Mouse (Mus musculus) megakaryocyte, adult 5-6 weeks (primary cell): ENCODE results near the gene Lrrc8b. TPM values are rescaled to one million over a fixed set of nuclear protein-coding genes. Genes with fewer than 3 reads are reported as not detected.

ENCODE experiments used
- ATAC-seq: 2 replicates; pipeline ENCODE4 v1.8.0; 2016; ENCODE audit warnings: mild to moderate bottlenecking, inconsistent platforms; ENCODE audit not compliant: poor library complexity, severe bottlenecking
- total RNA-seq, 2 experiments: library from RNA; stranded (forward) in 1 of 2; stranded (reverse) in 1 of 2; fragments of 153-499, 151-499 nt in 1 of 2; fragments of 221-1000, 200-1000 nt in 1 of 2; gene quantifications; 2 replicates each; pipeline versions ENCODE4 v1.2.3 to v1.2.4; 2015 to 2017

Gene Lrrc8b
- total RNA-seq, 2 experiments from 2014 or later: 9.6 to 23.7 TPM

DNA sequence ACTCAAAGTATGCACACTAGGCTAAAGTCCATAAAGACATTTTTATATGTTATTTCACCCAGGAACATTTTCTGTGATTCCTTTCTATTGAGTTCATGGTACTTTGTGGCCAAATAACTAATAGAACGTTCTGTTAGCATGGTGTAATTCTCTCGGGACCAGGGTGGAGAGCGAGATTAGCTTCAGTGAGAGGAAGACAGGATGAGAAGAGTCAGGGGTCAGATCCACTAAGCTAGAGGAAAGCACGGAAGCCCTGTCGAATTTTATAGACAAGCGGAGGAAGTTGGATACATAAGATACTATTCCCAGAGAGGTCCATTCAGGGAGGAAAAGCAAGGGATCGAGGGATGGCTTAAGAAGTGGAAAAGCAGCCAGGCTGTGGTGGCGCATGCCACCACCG, 62.0 kb downstream of the Lrrc8b start:
- ATAC-seq: no peak

DNA sequence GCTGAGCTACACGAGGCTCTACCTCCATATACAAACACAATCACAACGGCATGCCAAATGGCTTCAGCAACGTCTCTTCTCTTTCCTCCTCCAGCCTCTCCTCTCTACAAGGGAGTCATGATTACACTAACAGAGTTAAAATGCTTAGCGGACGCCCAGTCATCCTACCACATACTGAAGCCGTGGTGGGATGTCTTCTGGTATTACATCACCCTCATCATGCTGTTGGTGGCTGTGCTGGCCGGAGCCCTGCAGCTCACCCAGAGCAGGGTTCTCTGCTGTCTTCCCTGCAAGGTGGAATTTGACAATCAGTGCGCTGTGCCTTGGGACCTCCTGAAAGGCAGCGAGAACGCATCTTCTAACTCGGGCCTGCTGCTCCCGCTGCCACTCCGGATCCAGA, 64.1 kb downstream of the Lrrc8b start:
- ATAC-seq: no peak

DNA sequence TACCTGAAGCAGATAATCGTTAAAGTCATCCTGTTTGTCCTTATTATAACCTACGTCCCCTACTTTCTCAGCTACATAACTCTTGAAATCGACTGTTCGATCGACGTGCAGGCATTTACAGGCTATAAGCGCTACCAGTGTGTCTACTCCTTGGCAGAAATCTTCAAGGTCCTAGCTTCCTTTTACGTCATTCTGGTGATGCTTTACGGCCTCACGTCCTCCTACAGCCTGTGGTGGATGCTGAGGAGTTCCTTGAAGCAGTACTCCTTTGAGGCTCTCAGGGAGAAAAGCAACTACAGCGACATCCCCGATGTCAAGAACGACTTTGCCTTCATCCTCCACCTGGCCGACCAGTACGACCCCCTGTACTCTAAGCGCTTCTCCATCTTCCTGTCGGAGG, 65.0 kb downstream of the Lrrc8b start:
- no peak for ATAC-seq

DNA sequence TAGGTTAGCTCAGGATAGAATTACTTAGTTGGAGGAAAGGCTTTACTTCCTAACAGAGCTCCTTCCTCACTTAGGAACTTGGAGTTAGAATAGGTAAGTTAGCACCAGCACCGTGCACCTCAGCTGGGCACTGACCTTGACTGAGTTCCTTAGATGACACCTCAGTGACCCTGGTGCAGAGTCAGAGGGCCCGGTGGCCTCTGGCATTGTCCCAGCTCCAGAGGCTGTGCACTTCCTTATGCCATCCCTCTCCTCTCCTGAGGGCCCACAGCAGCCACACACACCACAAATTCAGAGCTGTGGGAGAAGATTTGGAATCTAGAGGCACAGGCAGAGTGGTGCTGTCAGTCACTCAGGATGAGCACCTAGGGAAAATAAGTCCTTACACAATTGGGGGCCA, 68.1 kb downstream of the Lrrc8b start:
- ATAC-seq: no peak

DNA sequence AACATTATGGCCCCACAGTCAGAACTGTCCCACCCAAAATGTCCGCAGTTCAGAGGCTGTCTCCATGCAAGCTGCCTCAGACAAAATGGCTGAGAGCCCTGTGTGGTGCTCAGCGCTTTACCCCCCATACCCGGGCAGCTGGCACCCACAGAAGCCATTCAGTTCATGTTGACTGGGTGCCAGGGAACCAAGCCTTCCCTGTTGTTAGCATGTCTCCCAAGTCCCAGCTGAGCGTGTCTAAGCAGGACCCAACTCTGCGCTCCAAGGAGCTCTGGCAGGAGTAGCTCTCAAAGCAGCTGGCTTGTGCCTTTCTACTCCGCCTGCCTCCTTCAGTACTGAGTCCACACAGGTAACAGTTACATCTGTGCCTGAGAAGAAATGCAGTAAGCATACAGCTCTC, 68.7 kb downstream of the Lrrc8b start:
- ATAC-seq: no peak

DNA sequence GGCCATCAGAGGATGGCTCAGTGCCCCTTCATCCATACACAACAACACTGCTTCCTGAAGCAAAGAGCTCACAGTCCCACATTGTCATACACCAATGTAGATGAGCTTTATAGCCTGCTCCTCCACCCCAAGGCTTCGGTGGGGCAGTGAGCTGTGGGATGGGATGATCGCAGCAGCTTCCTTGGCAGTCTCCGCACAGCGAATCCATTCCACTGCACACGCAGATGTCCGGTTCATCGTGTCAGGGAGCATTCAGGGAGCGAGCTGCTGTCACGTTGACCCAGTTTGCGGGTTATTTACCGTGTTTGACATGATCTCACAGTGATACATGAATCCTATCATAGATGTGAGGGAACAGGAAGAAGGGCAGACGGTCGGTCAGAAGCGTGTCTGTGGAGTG, 69.3 kb downstream of the Lrrc8b start:
- ATAC-seq: no peak

DNA sequence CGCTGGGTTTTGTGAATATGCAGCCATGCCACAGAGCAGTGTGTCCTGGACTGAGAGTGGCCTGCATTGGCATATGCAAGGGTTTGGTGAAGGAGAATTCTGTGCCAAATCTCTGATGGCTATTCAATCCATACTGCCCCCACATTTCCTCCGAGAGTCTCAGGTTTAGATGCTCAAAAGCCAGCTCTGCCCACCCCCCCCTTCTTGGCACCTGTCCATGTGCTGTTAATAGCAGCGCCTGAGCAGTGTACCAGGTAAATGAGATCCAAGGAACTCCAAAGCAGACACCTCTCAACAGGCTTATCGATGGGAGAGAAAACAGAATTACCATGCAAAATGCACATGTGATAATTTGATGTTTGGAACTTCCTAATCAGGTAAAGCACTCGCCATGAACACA, 74.6 kb downstream of the Lrrc8b start:
- no peak for ATAC-seq

DNA sequence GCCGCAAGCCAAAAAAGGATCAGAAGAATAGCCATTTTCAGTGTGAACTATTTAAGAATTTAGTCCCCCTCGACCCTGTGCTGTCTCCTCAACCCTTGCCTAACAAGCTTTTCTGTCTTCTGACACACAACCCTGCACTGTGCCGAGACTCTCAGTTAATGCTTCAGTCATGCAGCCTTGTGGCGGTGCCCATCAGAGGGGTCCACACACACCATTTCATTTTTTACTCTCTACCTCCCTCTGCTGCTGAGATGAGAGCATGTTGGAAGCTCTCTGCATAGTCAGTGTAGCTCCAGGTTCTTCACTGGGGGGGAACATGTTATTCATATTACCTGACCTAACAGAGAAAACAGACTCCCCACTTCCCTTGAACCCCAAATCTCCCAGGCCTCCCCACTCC, 75.8 kb downstream of the Lrrc8b start:
- no peak for ATAC-seq

DNA sequence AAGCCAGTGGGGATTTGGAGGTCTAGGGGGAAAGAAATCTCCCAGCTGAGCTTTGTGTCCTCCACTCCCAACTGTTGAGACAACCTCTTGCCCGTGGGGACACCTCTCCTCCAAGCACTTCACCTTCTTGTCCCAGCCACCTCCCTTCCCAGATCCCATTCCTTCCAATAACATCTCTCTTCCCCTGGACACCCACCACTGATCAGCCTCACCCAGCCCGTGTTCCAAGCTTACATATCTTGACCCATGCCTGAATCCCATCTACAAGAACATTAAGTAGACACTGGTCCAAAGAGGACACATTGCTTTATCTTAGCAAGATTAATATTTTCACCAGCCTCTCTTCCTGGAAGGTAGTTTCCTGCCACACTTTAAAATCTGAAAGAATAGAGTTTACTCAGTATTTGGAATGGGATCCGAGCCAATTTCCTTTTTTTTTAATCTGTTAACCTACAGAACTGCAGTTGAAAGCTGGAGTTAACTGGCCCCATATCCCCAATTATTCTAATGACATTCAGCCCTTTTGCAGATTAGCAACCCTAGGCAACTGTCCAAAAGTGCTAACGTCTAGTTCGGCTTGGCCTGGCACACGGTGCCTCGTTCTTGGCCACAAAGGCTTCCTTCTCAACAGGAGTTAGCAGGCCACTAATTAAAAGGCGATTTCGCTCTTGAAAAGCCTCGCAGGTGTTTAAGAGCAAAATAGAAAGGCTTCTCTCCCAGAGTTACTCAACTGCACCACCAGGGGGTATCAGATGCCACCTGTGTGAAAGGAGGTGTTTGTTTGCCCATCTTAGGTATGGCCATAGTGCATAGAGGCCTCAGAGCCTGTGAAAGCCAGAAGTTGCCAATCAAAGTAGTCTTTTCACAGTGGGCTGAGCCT, 77.0 kb downstream of the Lrrc8b start:
- 0 out of 2 replicates have a peak, but pooled peaks have one; percentile 28 for ATAC-seq

DNA sequence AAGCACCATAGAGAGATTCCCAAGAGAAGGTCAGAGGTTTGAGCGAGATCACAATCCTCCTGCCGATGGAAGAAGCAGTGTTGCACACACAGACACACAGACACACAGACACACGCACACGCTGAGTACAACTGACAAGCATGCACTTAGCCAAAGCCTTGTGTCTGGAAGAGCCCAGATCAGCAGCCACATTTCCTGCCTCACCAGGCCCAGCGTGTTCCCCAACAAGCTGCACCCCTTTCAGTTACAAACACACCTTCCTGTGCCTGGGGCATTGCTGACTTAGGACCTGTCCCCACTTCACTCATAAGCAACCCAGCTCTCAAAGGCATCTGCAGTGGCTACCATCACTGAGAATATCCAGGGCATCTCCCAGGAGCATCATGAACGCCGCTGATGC, 77.8 kb downstream of the Lrrc8b start:
- no peak for ATAC-seq

DNA sequence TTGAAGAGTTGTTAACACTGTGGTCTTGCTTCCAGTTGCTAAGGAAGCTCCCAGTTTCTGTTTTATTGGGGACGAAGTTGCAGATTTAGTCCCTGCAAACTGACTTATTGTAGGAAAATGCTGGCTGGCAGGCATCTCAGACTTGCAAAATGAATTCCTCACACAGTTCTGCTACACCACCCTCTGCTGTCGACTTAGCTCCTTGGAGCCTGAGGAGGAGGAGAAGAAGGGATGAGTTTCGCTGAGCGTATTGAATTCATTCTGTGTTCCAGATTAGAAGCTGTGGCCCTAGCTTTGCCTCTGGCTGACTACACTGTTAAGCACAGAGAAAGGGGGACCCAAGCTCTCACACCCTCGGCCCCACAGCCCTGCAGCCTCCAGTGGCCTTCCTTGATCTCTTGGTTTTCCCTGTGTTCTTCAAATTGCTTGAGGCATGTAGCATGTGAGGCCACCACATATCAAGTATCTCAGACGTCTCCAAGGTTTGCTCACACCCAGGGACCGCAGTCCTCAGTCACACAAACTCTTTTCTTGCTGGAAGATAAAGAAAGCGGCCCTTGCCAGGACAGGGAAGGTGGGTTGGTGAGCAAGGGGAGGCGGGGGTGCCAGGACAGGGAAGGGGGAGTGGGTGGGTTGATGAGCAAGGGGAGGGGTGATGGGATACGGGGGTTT, 78.8 kb downstream of the Lrrc8b start:
- no peak for ATAC-seq

DNA sequence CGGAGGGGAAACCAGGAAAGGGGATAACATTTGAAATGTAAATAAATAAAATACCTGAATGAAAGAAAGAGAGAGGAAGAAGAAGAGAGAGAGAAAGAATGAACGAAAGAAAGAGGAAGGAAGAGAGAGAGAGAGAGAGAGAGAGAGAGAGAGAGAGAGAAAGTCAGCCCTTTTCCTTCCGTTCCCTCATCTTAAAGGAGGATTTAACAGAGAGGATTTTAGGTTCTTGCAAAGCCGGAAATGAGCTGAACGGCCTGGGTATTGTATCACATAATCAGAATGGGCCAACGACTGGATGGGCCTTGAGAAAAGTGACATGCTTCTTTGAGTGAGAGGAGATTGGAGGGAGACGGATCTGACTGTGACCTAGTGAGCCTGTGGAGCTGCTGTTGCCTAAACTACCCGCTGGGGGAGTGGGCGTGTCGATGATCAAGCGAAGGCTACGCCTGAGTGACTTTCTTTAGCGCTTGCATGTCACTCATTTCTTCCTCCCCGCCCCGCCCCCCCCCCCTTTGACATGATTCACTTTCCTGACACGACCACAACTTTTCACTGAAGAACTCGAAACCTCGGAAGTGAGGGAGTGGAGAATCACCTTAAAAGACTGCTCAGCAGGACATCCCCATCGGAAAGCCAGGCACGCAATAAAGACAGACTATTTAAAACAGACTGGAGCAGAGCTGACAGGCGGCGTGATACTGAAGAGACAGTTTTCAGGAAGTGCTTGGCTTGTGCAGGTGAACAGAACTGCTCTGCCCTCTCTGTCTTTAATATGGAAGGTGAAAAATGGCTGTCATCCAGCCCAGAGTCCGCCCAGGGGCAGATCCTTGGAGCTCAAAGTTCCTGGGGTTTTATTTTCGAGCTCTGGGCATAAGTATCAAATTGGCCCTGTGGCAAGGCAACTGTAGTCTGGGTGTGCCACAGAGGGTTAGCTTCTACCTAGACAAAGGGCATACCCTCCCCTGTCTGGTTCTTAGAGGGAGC, 79.6 kb downstream of the Lrrc8b start:
- ATAC-seq: peak; percentile 83

DNA sequence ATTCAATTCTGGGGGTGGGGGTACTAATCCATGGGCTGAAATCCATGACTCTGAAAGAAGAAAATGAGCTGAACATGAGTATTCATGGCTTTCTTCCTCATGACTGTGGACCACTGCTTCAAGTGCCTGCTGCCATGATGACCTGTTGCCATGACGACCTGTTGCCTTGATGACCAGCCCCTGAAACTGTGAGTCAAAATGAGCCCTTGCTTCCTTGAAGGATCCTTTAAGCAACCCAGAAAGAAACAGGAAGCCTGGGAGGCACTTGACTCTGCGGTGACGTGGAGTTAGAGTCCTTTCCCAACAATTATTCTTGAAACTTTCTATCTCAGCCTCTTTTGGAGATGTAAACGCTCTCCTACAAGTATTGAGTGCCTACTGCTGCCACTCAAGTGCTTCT, 80.6 kb downstream of the Lrrc8b start:
- peak; percentile 30 for ATAC-seq

DNA sequence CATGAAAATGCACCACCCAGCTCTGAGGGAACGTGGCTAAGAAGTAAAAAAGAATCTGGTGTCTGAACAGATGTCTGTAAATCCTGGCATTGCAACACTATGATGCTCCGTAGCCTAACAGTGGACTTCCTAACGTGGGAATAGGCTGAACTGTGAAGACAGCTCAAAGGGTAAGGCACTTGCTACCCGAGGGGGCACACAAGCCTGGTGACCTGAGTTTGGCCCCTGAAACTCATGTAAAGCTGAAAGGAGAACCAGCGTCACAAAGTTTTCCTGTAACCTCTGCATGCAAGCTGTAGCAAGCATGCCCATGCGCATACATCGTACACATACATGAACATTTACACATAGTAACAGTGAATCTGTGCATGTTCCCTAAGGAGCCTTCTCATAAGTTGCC, 81.0 kb downstream of the Lrrc8b start:
- no peak for ATAC-seq

DNA sequence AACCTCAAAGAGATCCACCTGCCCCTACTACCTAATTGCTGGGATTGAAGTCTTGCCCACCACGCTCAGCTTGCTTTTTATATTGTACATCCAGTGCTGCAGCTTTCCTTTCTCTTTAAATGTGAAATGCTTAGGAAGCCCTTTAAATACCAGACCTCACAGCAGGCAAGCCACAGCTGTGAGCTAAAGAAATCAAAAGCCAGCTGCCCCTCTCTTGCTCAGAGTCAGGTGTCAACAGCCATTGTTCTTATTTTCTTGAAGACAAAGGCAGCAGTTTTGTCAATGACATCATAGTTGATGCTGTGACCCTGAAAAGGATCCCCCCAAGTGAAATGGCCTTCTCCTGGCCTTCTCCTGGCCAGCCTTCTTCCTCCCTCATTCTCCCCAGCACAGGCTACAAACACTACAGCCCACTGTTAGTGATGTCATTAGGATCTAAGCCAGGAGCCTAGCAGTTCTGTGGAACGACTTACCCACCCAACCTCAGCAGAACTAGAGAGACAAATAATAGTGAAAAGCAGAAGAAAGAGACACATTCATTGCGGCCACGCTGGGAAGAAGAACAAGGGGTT, 82.9 kb downstream of the Lrrc8b start:
- ATAC-seq: no peak

DNA sequence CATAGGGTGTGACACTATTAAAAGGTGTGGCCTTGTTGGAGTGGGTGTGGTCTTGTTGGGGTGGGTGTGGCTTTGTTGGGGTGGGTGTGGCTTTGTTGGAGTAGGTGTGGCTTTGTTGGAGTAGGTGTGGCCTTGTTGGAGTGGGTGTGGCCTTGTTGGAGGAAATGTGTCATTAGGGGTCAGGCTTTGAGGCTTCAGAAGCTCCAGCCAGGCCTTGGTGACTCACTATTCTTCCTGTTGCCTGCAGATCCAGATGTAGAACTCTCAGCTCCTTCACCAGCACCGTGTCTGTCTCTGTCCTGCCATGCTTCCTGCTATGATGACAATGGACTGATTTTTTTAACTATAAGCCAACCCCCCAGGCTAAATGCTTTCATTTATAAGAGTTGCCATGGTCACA, 83.8 kb downstream of the Lrrc8b start:
- ATAC-seq: no peak

DNA sequence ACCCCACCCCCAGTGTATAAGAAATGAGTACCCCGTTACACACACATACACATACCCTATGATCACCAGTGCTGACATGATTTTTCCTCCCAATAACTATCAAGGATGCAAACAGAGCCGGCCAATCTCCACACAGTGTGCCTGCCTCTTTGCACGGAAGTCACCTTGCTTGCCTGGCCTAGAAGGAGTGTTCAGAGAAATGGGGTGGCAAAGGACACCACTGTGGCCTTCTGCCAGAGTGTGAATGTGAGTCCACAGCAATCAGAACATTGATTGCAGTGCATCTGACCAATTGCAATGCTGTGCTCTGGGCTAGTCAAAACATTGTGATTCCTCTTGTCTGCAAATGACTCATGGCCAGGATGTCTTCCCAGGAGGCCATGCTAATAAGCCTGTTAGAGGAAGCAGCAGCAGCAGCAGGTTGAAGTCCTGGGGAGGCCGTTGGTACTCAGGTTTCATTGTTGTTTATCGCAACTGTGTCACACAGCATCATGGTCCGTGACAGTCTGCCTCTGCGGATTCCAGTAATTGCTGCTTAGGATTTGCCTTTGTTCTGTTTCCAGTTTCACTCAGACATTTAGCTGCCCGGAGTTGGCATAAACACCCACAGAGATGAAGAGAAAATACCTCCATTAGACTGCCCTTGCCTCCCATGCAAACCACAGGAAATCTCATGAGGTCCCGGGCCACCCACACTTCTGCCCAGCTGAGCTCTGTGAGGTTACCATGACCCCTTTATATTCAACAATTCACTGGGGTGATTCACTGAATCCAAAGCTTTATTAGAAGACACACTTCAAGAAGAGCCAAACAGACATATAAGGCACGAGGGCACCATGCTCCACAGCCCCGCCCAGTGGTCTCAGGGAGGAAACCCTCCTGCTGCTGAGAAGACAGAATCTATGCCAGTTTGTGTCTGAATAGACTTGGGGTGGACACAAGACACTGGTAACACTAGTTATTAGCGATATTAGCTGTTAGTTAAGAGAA, 84.9 kb downstream of the Lrrc8b start:
- ATAC-seq: peak; percentile 51

DNA sequence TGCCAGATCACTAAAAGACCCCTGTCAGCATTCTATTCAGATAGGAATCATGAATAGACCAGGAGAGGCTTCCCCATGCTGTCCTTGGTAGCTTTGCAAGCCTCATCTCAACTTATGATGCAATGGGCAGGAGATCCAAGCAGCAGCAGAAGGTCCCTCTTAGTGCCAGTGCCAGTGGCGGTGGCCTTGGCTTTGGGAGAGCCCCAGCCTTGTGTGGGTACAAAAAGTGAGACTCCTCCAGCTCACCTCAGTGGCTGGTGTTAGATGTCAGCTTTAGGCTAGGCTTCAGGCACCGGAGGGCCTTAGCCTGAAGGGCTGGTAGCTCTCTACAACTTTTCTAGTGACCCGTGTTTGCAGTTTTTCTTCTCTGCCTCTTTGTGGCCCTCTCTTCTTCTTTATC, 85.6 kb downstream of the Lrrc8b start:
- no peak for ATAC-seq

DNA sequence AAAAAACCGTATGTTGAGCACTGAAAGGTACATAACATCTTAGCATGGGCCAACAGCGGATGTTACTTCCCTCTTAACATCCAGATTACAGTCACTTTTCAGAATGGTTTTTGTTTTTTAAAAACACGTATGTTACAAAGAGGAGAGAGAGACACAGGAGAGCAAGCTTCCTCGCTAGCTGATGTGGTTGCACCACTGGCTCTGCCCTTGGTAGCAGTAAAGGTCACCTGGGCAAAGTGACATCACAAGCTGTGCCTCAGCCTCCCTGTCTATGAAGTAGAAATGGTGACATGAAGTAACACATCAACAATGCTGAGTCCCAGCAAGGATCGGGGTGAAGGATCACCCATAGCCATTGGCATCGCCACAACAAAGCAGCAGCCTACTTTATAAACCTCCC, 93.2 kb downstream of the Lrrc8b start:
- no peak for ATAC-seq

DNA sequence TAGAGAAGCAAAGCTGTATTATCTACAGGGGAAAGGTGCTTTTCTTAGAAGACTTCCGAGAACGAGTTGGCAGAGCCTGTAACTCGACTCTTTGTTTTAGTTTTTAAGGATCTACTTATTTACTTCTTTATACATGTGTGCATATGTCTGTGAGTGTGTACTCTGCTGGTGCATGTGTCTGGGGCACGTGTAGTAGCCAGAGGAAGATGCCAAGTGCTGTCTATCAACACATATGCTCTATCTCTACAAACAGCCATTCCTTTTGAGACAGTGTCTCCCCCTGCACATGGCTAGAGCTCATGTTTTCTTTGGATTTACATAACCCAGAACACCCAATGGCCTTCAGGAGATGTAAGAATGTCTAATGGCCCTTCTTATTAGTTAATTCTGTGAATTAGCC, 96.7 kb downstream of the Lrrc8b start:
- ATAC-seq: no peak
